Mouse (Mus musculus): ENCODE results near the gene Zc3hc1.
A peak's percentile ranks its signal among the peaks of the same experiment; 100 is the strongest.
"Not testable (repeated sequence)": the region's sequence is repeated elsewhere in the genome, so short reads cannot be mapped to it uniquely, and the experiment has no call there.

Gene Zc3hc1

GRCm38 (mm10) chr6:30390714-30391697 is at the start of gene Zc3hc1:
TSS of gene Zc3hc1 (minus strand) at chr6:30391028.
- peak; percentile 48 for DNase-seq (ENCODE audit: low spot score)

GRCm38 (mm10) chr6:30439576-30439975 is 48.7 kb upstream of the Zc3hc1 start:
- no peak for DNase-seq (ENCODE audit: low spot score)

GRCm38 (mm10) chr6:30437054-30437453 is 46.2 kb upstream of the Zc3hc1 start:
- DNase-seq (ENCODE audit: low spot score), result no peak

GRCm38 (mm10) chr6:30436476-30436875 is 45.6 kb upstream of the Zc3hc1 start:
- DNase-seq (ENCODE audit: low spot score), result no peak

- DNase-seq (ENCODE audit: low spot score), result no peak
Observed at GRCm38 (mm10) chr6:30432461-30433192, 41.8 kb upstream of the Zc3hc1 start.

GRCm38 (mm10) chr6:30416801-30417200 is 26.0 kb upstream of the Zc3hc1 start:
- DNase-seq (ENCODE audit: low spot score), result no peak

- DNase-seq (ENCODE audit: low spot score), result no peak
Observed at GRCm38 (mm10) chr6:30416126-30416525, 25.3 kb upstream of the Zc3hc1 start.

GRCm38 (mm10) chr6:30411311-30411710 is 20.5 kb upstream of the Zc3hc1 start:
- DNase-seq (ENCODE audit: low spot score), result no peak

GRCm38 (mm10) chr6:30409399-30410093 is 18.7 kb upstream of the Zc3hc1 start:
- no peak for DNase-seq (ENCODE audit: low spot score)

- DNase-seq (ENCODE audit: low spot score), result no peak
Observed at GRCm38 (mm10) chr6:30408276-30408675, 17.4 kb upstream of the Zc3hc1 start.

- DNase-seq (ENCODE audit: low spot score), result no peak
Observed at GRCm38 (mm10) chr6:30404671-30405070, 13.8 kb upstream of the Zc3hc1 start.

- peak; percentile 51 for DNase-seq (ENCODE audit: low spot score)
Observed at GRCm38 (mm10) chr6:30403465-30403864, 12.6 kb upstream of the Zc3hc1 start.

GRCm38 (mm10) chr6:30402091-30402491 is 11.3 kb upstream of the Zc3hc1 start:
- DNase-seq (ENCODE audit: low spot score), result peak; percentile 21

- DNase-seq (ENCODE audit: low spot score), result peak; percentile 99
Observed at GRCm38 (mm10) chr6:30401308-30402015, 10.6 kb upstream of the Zc3hc1 start, which contains the start of gene Klhdc10. TSS of gene Klhdc10 (plus strand) at chr6:30401868.

- no peak for DNase-seq (ENCODE audit: low spot score)
Observed at GRCm38 (mm10) chr6:30400716-30401115, 9.9 kb upstream of the Zc3hc1 start.

GRCm38 (mm10) chr6:30400146-30400545 is 9.3 kb upstream of the Zc3hc1 start:
- DNase-seq (ENCODE audit: low spot score), result no peak

- DNase-seq (ENCODE audit: low spot score), result no peak
Observed at GRCm38 (mm10) chr6:30391996-30392395, 1.2 kb upstream of the Zc3hc1 start.

GRCm38 (mm10) chr6:30390271-30390670 is 557 bp downstream of the Zc3hc1 start:
- not testable (repeated sequence) for DNase-seq (ENCODE audit: low spot score)

- no peak for DNase-seq (ENCODE audit: low spot score)
Observed at GRCm38 (mm10) chr6:30381116-30381515, 9.7 kb downstream of the Zc3hc1 start.

GRCm38 (mm10) chr6:30375791-30376190 is 15.0 kb downstream of the Zc3hc1 start:
- no peak for DNase-seq (ENCODE audit: low spot score)

- no peak for DNase-seq (ENCODE audit: low spot score)
Observed at GRCm38 (mm10) chr6:30374731-30375510, 15.9 kb downstream of the Zc3hc1 start.
